Mouse (Mus musculus) right cerebral cortex, postnatal 10 days (tissue): ENCODE measurements around the gene Gprasp1.
A peak's percentile ranks its signal among the peaks of the same experiment; 100 is the strongest.

Experiments
- DNase-seq, 2 experiments: peaks; one replicate each; pipeline ENCODE4 v3.0.0; 2021; ENCODE audit warnings: low spot score in 2 of 2

Gprasp1 gene

DNA sequence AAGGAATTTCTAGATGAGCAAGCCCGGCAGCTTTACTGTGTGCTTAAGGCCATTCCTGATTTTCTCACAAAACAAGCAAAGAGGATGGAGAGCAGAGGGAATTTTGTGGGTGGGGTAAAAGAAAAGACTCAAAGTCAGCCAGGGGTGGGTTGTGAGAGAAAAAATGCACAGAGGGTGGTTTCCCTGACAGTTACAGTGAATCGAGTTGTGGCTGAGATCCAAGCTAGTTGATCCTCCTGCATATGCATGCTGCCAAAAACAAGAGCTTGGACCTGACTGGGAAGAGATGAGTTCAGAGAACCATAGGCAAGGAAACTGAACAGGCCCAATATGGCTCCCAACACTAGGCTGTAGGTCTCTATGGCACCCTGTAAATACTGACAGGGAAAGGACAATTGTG lies 95.4 kb downstream of the Gprasp1 start:
- DNase-seq = no peak

DNA sequence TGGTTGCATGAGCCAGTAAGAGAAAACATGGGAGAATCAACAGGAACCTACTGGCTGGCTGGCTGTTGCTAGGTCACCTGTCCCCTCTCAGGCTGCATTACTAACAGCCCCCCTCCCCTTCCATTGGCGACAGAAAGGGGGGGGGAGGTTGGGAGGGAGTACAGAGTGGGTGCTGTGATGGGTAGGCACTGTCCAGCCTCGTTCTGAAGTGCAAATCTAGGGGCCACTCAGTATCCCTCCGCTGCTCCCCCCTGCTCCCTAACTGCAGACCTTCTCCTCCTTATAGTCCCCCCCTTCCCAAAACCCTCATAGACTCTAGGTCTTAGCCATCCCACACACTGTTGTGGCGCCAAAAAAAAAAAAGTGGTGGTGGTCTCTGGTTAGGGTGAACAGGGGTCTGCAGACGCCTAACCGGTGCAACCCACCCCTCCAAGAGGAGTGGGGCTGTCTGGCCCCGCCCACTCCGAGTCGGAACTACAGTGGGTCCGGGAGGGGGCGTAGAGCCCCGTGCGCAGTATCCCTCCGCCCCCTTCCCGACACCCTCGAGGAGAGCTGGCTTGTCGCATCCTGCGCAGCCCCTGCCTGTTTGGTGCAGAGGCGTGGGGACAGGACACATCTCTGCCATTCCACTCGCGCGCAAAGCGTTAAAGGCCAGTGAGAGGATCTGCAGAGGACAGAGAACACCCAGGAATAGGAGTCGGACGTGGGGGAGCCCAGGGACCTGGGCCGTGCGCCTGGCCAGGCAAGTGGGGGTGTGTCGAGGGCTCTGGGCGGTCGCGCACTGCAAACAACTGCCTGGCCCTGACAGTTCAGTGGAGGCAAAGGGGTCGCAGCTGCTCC lies 96.2 kb downstream of the Gprasp1 start, which contains the start of gene Gprasp2:
Gene Gprasp2 (plus strand): TSS at position 514 of the 840 bp plus-strand sequence.
- peak; percentile 80 for DNase-seq

DNA sequence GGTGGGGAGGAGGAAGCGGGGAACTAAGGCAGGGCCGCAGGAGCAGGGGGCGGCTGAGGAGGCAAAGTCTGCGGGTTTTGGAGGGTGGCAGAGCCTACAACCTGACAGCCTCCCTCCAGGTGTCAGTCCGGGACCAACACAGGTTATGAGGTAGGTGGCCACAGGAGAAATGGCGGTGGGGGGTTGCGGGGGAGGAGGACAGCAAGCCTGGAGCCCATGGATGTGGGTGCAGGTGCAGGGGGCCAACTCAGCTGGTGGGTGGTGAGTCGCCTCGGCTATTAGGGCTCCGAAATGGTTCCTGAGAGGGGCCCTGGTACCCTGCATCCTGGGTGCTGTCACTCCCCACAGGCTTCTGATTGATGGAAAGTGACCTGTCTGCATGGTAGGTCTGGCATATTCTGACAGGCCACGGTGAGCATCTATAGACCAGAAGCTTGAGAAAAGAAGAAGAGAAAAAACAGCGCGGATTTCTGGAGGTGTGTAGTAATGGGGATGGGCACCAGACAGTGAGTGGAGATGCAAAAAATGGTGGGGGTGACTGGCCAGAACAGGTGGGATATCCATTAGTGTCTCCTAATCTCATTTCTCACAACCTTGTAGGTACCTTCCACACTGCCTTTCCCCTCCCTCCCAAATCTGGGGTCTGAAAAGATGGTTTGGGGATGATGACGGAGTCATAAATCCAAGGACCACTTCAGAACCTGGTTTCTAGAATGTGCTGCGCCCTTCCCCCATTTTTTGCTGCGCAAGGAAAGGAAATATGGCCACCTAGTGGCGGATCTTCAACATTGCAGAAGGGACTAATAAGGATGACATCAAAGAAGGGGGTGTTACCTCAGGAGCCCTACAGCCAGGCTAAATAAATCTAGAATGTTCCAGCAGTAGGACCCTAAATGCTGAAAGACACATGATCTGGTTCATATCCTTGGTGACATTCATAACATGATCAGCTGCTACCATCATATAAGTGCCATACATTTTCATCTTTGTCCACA lies 97.2 kb downstream of the Gprasp1 start:
- DNase-seq = peak; percentile 61 to 68
